Mouse (Mus musculus) hindbrain, embryonic 13.5 days (tissue): ENCODE results near the gene Cdk17. TPM values are rescaled to one million over a fixed set of nuclear protein-coding genes. Genes with fewer than 3 reads are reported as not detected.

Source experiments
- ATAC-seq: fragments of 200-750 bp; cut with Nextera tagmentation; 2 replicates; pipeline ENCODE4 v1.8.0; 2017; ENCODE audit warnings: moderate TSS enrichment; ENCODE audit not compliant: low FRiP score
- H3K27ac ChIP-seq: fragments of 300-500 bp; sonication (generic); 2 replicates; pipeline ENCODE4 v1.5.1; 2015; ENCODE audit warnings: inconsistent platforms, mild to moderate bottlenecking, moderate library complexity
- H3K27me3 ChIP-seq: fragments of 300-500 bp; sonication (generic); 2 replicates; pipeline ENCODE4 v1.6.1; 2015; ENCODE audit warnings: mild to moderate bottlenecking, inconsistent platforms
- H3K36me3 ChIP-seq: fragments of 300-500 bp; sonication (generic); 2 replicates; pipeline ENCODE4 v1.6.1; 2015; ENCODE audit warnings: mild to moderate bottlenecking, inconsistent platforms
- H3K4me1 ChIP-seq: fragments of 300-500 bp; sonication (generic); replicated peaks from 2 replicates; pipeline ENCODE4 v1.6.1; 2015; ENCODE audit warnings: inconsistent platforms
- H3K4me2 ChIP-seq: fragments of 300-500 bp; sonication (generic); 2 replicates; pipeline ENCODE4 v1.6.1; 2015; ENCODE audit warnings: inconsistent platforms, mild to moderate bottlenecking, moderate library complexity
- H3K4me3 ChIP-seq: fragments of 300-500 bp; sonication (generic); 2 replicates; pipeline ENCODE4 v1.5.1; 2015; ENCODE audit warnings: mild to moderate bottlenecking, inconsistent platforms
- H3K9ac ChIP-seq: fragments of 300-500 bp; sonication (generic); 2 replicates; pipeline ENCODE4 v1.6.1; 2015; ENCODE audit warnings: mild to moderate bottlenecking, inconsistent platforms
- H3K9me3 ChIP-seq: fragments of 300-500 bp; sonication (generic); 2 replicates; pipeline ENCODE4 v1.6.1; 2016; ENCODE audit warnings: inconsistent platforms
- WGBS: fragments of 180-500 bp; shearing (Covaris S2); methylation state at CpG from one replicate; pipeline ENCODE4 v1.1.7; 2015; 5-methylcytosine and 5-hydroxymethylcytosine counted together
- polyA plus RNA-seq: library from polyadenylated mRNA; unstranded; fragments of >200 nt; fragmentation: Nextera tagmentation; extraction: Ambion mirVana; gene quantifications from 2 replicates; pipeline ENCODE4 v1.2.1, GENCODE M21; 2015

Gene Cdk17
- polyA plus RNA-seq, 1 experiment from 2014 or later = 47.8 TPM

- H3K4me3 ChIP-seq = peak overlapping the region; percentile 97
- H3K36me3 ChIP-seq = no peaks in the 10 kb centered on the region
- WGBS = 69% methylated on average over 7 of the region's 7 CpGs
- H3K4me2 ChIP-seq = peak overlapping the region; percentile 76
- peak overlapping the region; percentile 63; the same call in 1 of the 2 replicates for H3K27ac ChIP-seq
- no peaks in the 10 kb centered on the region for H3K9me3 ChIP-seq
- H3K27me3 ChIP-seq = no peaks in the 10 kb centered on the region
- H3K9ac ChIP-seq = peak overlapping the region; percentile 43
- ATAC-seq = no peak
- H3K4me1 ChIP-seq = peaks cover 44% of the 10 kb centered on the region
These were observed 2.4 kb downstream of the Cdk17 start for GRCm38 (mm10) chr10:93162972-93163660.

GRCm38 (mm10) chr10:93163711-93164488 lies 3.2 kb downstream of the Cdk17 start:
- H3K4me3 ChIP-seq = no peak overlapping the region
- WGBS = 59% methylated on average over 6 of the region's 6 CpGs
- H3K36me3 ChIP-seq = no peaks in the 10 kb centered on the region
- H3K9me3 ChIP-seq = no peaks in the 10 kb centered on the region
- H3K4me2 ChIP-seq = peak overlapping the region; percentile 22
- H3K27ac ChIP-seq = no peak overlapping the region
- H3K4me1 ChIP-seq = peaks cover 48% of the 10 kb centered on the region
- no peaks in the 10 kb centered on the region for H3K27me3 ChIP-seq
- H3K9ac ChIP-seq = no peak overlapping the region
- no peak for ATAC-seq

- no peak for ATAC-seq
- Histone ChIP-seq H3K36me3 (no peaks in the 10 kb centered on the region), H3K27ac (peak overlapping the region; percentile 60), H3K4me1 (peaks cover 45% of the 10 kb centered on the region), H3K9me3 (no peaks in the 10 kb centered on the region), H3K4me3 (peak overlapping the region; percentile 15), H3K9ac (peak overlapping the region; percentile 51), H3K27me3 (no peaks in the 10 kb centered on the region), H3K4me2 (peak overlapping the region; percentile 50)
- 7% methylated on average over 14 of the region's 14 CpGs for WGBS
These were observed 5.0 kb downstream of the Cdk17 start for GRCm38 (mm10) chr10:93165416-93166381.

GRCm38 (mm10) chr10:93166382-93166769 lies 5.7 kb downstream of the Cdk17 start:
- 3% methylated on average over 5 of the region's 5 CpGs for WGBS
- Histone ChIP-seq H3K4me1 (peaks cover 51% of the 10 kb centered on the region), H3K9me3 (no peaks in the 10 kb centered on the region), H3K27ac (peak overlapping the region; percentile 60), H3K27me3 (no peaks in the 10 kb centered on the region), H3K36me3 (no peaks in the 10 kb centered on the region), H3K4me3 (peak overlapping the region; percentile 15), H3K9ac (peak overlapping the region; percentile 51), H3K4me2 (peak overlapping the region; percentile 50)
- no peak for ATAC-seq

GRCm38 (mm10) chr10:93167311-93167710 lies 6.6 kb downstream of the Cdk17 start:
- H3K36me3 ChIP-seq = no peaks in the 10 kb centered on the region
- no peak for ATAC-seq
- H3K4me1 ChIP-seq = peaks cover 51% of the 10 kb centered on the region
- H3K4me2 ChIP-seq = no peak overlapping the region
- H3K27ac ChIP-seq = no peak overlapping the region
- H3K9ac ChIP-seq = no peak overlapping the region
- H3K9me3 ChIP-seq = no peaks in the 10 kb centered on the region
- WGBS = 75% methylated on average over 6 of the region's 6 CpGs
- H3K27me3 ChIP-seq = no peaks in the 10 kb centered on the region
- no peak overlapping the region for H3K4me3 ChIP-seq

GRCm38 (mm10) chr10:93168067-93168466 lies 7.4 kb downstream of the Cdk17 start:
- Histone ChIP-seq H3K9ac (no peak overlapping the region), H3K4me1 (peaks cover 45% of the 10 kb centered on the region), H3K27me3 (no peaks in the 10 kb centered on the region), H3K36me3 (peaks cover under 1% of the 10 kb centered on the region; the same call in 1 of the 2 replicates), H3K4me3 (no peak overlapping the region), H3K4me2 (no peak overlapping the region), H3K27ac (peak overlapping the region; percentile 18; the same call in 1 of the 2 replicates), H3K9me3 (no peaks in the 10 kb centered on the region)
- 28% methylated on average over 4 of the region's 4 CpGs for WGBS
- ATAC-seq = no peak

- Histone ChIP-seq H3K4me3 (no peak overlapping the region), H3K4me1 (peaks cover 26% of the 10 kb centered on the region), H3K27me3 (no peaks in the 10 kb centered on the region), H3K4me2 (no peak overlapping the region), H3K9me3 (no peaks in the 10 kb centered on the region), H3K36me3 (peaks cover 6% of the 10 kb centered on the region; the same call in 1 of the 2 replicates), H3K27ac (no peak overlapping the region), H3K9ac (no peak overlapping the region)
- WGBS = 70% methylated on average over 6 of the region's 6 CpGs
- ATAC-seq = no peak
These were observed 10.6 kb downstream of the Cdk17 start for GRCm38 (mm10) chr10:93171182-93171855.

GRCm38 (mm10) chr10:93177471-93177870 lies 16.8 kb downstream of the Cdk17 start:
- Histone ChIP-seq H3K27ac (no peak overlapping the region), H3K9ac (no peak overlapping the region), H3K4me2 (no peak overlapping the region), H3K4me1 (peaks cover 8% of the 10 kb centered on the region; the same call in 1 of the 2 replicates), H3K9me3 (no peaks in the 10 kb centered on the region), H3K36me3 (peaks cover 6% of the 10 kb centered on the region; the same call in 1 of the 2 replicates), H3K27me3 (no peaks in the 10 kb centered on the region), H3K4me3 (no peak overlapping the region)
- 86% methylated on average over 5 of the region's 5 CpGs for WGBS
- no peak for ATAC-seq

GRCm38 (mm10) chr10:93177874-93178273 lies 17.2 kb downstream of the Cdk17 start:
- 92% methylated on average over 4 of the region's 4 CpGs for WGBS
- H3K4me1 ChIP-seq = peaks cover 8% of the 10 kb centered on the region; the same call in 1 of the 2 replicates

GRCm38 (mm10) chr10:93178662-93179061 lies 18.0 kb downstream of the Cdk17 start:
- H3K9me3 ChIP-seq = no peaks in the 10 kb centered on the region
- H3K9ac ChIP-seq = no peak overlapping the region
- H3K27ac ChIP-seq = no peak overlapping the region
- H3K4me2 ChIP-seq = no peak overlapping the region
- no peaks in the 10 kb centered on the region for H3K27me3 ChIP-seq
- 98% methylated on average over 5 of the region's 5 CpGs for WGBS
- no peaks in the 10 kb centered on the region for H3K36me3 ChIP-seq
- H3K4me1 ChIP-seq = peaks cover 8% of the 10 kb centered on the region; the same call in 1 of the 2 replicates
- ATAC-seq = no peak
- H3K4me3 ChIP-seq = no peak overlapping the region

More at GRCm38 (mm10) chr10:93177874-93178273, 17.2 kb downstream of the Cdk17 start:
- Histone ChIP-seq H3K27me3 (no peaks in the 10 kb centered on the region), H3K9me3 (no peaks in the 10 kb centered on the region), H3K36me3 (peaks cover 6% of the 10 kb centered on the region; the same call in 1 of the 2 replicates), H3K4me2 (no peak overlapping the region), H3K9ac (no peak overlapping the region), H3K4me3 (no peak overlapping the region), H3K27ac (no peak overlapping the region)
- no peak for ATAC-seq

GRCm38 (mm10) chr10:93179669-93180460 lies 19.2 kb downstream of the Cdk17 start:
- ATAC-seq = no peak
- H3K4me2 ChIP-seq = no peak overlapping the region
- 85% methylated on average over 11 of the region's 11 CpGs for WGBS
- no peaks in the 10 kb centered on the region for H3K9me3 ChIP-seq
- no peak overlapping the region for H3K9ac ChIP-seq
- H3K4me1 ChIP-seq = 0 out of 2 replicates have a peak, but pooled peaks cover 3% of the 10 kb centered on the region
- H3K27me3 ChIP-seq = no peaks in the 10 kb centered on the region
- H3K36me3 ChIP-seq = no peaks in the 10 kb centered on the region
- no peak overlapping the region for H3K27ac ChIP-seq
- H3K4me3 ChIP-seq = no peak overlapping the region
